Mouse (Mus musculus) kidney, embryonic 14.5 days (tissue): ENCODE data around the gene Ankrd9. TPM values are rescaled to one million over a fixed set of nuclear protein-coding genes. Genes with fewer than 3 reads are reported as not detected.
A peak's percentile ranks its signal among the peaks of the same experiment; 100 is the strongest.

Source experiments
- ATAC-seq: fragments of 200-750 bp; cut with Nextera tagmentation; 2 replicates; pipeline ENCODE4 v1.8.0; 2017; ENCODE audit warnings: moderate number of reproducible peaks, mild to moderate bottlenecking, moderate TSS enrichment, moderate library complexity; ENCODE audit not compliant: low FRiP score, low TSS enrichment
- H3K27ac ChIP-seq: fragments of 300-500 bp; sonication (generic); 2 replicates; pipeline ENCODE4 v1.5.1; 2014; ENCODE audit warnings: low read depth, mild to moderate bottlenecking, low read length, moderate library complexity, mixed read lengths
- H3K27me3 ChIP-seq: fragments of 300-500 bp; sonication (generic); 2 replicates; pipeline ENCODE4 v1.6.1; 2014; ENCODE audit warnings: mild to moderate bottlenecking, low read length; ENCODE audit not compliant: control insufficient read depth, insufficient read depth
- H3K36me3 ChIP-seq: fragments of 300-500 bp; sonication (generic); 2 replicates; pipeline ENCODE4 v1.6.1; 2014; ENCODE audit warnings: low read length, mixed read lengths; ENCODE audit not compliant: control insufficient read depth, insufficient read depth
- H3K4me1 ChIP-seq: fragments of 300-500 bp; sonication (generic); 2 replicates; pipeline ENCODE4 v1.6.1; 2014; ENCODE audit warnings: low read length, mixed read lengths; ENCODE audit not compliant: control insufficient read depth, insufficient read depth
- H3K4me2 ChIP-seq: fragments of 300-500 bp; sonication (generic); replicated peaks from 2 replicates; pipeline ENCODE4 v1.6.1; 2014; ENCODE audit warnings: low read depth, mild to moderate bottlenecking, low read length
- H3K4me3 ChIP-seq: fragments of 300-500 bp; sonication (generic); 2 replicates; pipeline ENCODE4 v1.5.1; 2014; ENCODE audit warnings: mild to moderate bottlenecking, low read length
- H3K9ac ChIP-seq: fragments of 300-500 bp; sonication (generic); 2 replicates; pipeline ENCODE4 v1.6.1; 2014; ENCODE audit warnings: low read depth, mild to moderate bottlenecking, low read length, moderate library complexity
- H3K9me3 ChIP-seq: fragments of 300-500 bp; sonication (generic); 2 replicates; pipeline ENCODE4 v1.6.1; 2016; ENCODE audit warnings: low read length; ENCODE audit not compliant: control insufficient read depth
- WGBS: fragments of 180-500 bp; shearing (Covaris S2); extraction: QIAGEN DNeasy Blood & Tissue Kit; methylation state at CpG from one replicate; pipeline ENCODE4 v1.1.7; 2014; 5-methylcytosine and 5-hydroxymethylcytosine counted together
- polyA plus RNA-seq: library from polyadenylated mRNA; unstranded; fragments of >200 nt; fragmentation: Nextera tagmentation; extraction: Ambion mirVana; gene quantifications from 2 replicates; pipeline ENCODE4 v1.2.1, GENCODE M21; 2014

Ankrd9 gene
- polyA plus RNA-seq, 1 experiment from 2014 or later = 12.4 TPM

DNA sequence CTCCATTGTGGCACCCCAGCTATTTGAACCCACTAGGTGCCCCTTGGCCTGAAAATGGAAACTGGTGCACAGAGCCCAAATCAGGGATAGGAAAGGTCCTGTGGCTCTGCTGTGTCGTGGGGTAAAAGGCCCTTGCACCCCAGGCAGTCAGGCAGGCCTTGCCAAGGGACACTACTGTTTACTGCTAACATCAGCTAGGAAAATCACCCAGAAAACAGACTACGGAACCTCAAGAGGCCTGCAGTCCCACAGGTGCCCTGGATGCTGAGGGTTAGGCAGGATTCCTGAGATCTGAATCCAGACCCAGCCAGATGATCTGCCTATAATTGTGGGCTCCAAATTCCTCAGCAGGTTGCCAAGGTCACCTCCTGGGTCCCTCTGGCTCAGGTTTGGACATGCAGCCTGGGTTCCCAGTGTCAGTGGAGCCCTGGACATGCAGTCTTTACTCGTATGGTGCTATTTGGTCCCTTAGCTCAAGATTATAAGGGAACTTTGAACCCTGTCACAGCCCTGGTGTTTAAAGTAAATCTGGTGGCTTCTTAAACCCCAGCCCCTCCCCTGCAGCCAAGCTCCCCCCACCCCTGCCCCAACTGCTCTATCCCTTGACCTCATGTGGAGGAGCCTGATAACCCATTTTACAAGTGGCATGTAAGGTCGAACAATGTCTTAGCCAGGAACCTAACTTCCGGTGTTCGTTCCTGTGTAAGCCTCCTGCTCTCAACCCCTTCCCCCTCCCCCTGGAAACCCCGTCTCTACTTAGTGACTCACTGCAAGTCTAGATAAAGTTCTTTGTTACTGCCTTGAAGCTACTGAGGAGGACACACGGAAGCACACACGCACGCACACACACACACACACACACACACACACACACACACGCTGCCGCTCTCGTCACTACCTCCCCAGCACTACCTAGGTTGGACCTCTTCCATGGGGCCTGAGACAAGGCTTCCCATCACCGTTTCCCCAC is 28.6 kb upstream of the Ankrd9 start:
- Histone ChIP-seq H3K27ac (no peak overlapping the region), H3K27me3 (no peaks in the 10 kb centered on the region), H3K4me3 (no peak overlapping the region), H3K4me1 (peaks cover 19% of the 10 kb centered on the region; the same call in 1 of the 2 replicates), H3K9ac (no peak overlapping the region), H3K4me2 (no peak overlapping the region), H3K9me3 (peaks cover 3% of the 10 kb centered on the region; the same call in 1 of the 2 replicates), H3K36me3 (no peaks in the 10 kb centered on the region)
- ATAC-seq = no peak
- WGBS = 67% methylated on average over 14 of the region's 14 CpGs

DNA sequence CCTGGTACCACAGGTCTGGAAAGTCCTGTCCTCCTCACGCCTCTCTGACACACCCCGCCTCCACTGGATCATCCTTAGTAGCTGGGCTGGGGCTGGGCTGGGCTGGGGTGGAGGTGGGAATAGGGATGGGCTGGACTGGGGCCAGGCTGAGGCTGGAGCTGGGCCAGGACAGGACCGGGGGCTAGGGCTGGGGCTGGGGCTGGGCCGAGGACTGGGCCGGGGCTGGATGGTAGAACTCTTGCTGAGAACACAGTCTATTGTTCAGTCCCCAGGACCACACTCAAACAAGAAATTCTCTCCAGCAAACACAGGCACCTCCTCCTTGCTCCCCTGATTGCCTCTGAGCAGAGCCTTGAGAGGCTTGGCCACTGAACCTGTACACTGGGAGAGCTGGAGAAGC is 27.5 kb upstream of the Ankrd9 start:
- WGBS = 73% methylated on average over 5 of the region's 5 CpGs
- no peak overlapping the region for H3K27ac ChIP-seq
- peaks cover 19% of the 10 kb centered on the region; the same call in 1 of the 2 replicates for H3K4me1 ChIP-seq
- ATAC-seq = 0 out of 2 replicates have a peak, but pooled peaks have one; percentile 37
- no peak overlapping the region for H3K4me2 ChIP-seq
- no peaks in the 10 kb centered on the region for H3K36me3 ChIP-seq
- H3K4me3 ChIP-seq = no peak overlapping the region
- H3K9ac ChIP-seq = no peak overlapping the region
- no peaks in the 10 kb centered on the region for H3K9me3 ChIP-seq
- no peaks in the 10 kb centered on the region for H3K27me3 ChIP-seq

DNA sequence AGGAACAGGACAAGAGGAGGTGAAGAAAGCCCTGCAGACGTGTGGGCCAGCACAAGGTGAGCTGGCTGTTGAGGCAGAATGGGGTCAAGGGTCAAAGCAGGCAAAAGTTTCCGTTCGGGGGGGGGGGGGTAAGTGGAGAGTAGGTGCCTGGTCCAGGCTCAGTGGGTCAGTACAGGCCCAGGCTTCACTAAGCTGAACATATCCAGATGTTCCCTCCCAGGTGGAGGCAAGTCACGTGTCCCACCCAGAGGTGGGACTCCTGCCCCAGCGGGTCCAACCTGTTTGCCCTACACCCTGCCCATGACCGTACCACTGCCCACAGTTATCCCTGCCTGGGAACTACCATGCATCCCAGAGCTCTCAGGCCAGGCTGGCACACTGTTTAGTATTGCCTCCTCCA is 27.0 kb upstream of the Ankrd9 start:
- Histone ChIP-seq H3K9me3 (no peaks in the 10 kb centered on the region), H3K9ac (no peak overlapping the region), H3K4me3 (no peak overlapping the region), H3K27me3 (no peaks in the 10 kb centered on the region), H3K4me2 (no peak overlapping the region), H3K4me1 (peaks cover 19% of the 10 kb centered on the region; the same call in 1 of the 2 replicates), H3K27ac (no peak overlapping the region), H3K36me3 (no peaks in the 10 kb centered on the region)
- no peak for ATAC-seq
- WGBS = 74% methylated on average over 6 of the region's 6 CpGs

DNA sequence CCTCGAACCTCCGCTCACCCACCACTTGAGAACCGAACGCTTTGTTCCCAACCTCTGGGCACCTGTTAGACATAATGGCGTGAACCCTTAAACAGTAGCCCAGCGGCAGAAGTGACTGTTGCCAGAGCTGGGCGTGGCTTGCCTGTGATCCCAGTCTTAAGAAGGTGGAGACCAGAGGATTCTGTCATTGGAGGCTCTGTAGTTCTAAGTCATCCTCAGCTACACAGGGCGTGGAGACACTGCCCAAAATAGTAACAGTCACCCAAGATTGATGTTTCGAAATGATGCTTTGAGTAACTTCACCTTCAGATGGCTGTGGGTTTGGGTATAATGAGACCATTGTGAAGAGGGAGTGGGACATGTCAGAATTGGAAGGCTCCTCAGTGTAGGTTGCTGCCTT is 25.3 kb upstream of the Ankrd9 start:
- Histone ChIP-seq H3K4me1 (peaks cover 19% of the 10 kb centered on the region; the same call in 1 of the 2 replicates), H3K36me3 (no peaks in the 10 kb centered on the region), H3K4me3 (no peak overlapping the region), H3K4me2 (no peak overlapping the region), H3K27me3 (no peaks in the 10 kb centered on the region), H3K9me3 (no peaks in the 10 kb centered on the region), H3K9ac (no peak overlapping the region), H3K27ac (no peak overlapping the region)
- 82% methylated on average over 9 of the region's 9 CpGs for WGBS
- ATAC-seq = no peak

DNA sequence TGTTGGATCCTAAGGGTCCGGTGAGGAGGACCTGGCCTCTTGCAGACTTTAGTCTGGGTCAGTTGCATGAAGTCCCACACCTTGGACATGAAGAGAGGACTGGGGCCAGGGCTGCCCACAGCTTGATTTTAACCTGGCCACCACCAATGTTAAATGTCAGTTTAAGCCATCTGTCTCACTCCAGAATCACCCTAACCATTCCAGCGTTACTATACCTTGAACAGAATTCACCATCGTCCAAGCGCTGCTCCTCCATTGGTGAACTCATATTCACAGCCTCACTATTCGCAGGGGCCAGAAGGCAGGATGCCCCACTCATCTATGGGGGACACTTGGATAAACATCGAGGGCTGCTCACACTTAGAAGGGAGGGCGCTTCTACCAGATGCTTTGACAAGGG is 22.1 kb upstream of the Ankrd9 start:
- Histone ChIP-seq H3K9me3 (peaks cover 8% of the 10 kb centered on the region; the same call in 1 of the 2 replicates), H3K9ac (no peak overlapping the region), H3K4me1 (no peaks in the 10 kb centered on the region), H3K4me2 (no peak overlapping the region), H3K4me3 (no peak overlapping the region), H3K27me3 (no peaks in the 10 kb centered on the region), H3K36me3 (no peaks in the 10 kb centered on the region), H3K27ac (no peak overlapping the region)
- no peak for ATAC-seq
- 92% methylated on average over 7 of the region's 7 CpGs for WGBS

DNA sequence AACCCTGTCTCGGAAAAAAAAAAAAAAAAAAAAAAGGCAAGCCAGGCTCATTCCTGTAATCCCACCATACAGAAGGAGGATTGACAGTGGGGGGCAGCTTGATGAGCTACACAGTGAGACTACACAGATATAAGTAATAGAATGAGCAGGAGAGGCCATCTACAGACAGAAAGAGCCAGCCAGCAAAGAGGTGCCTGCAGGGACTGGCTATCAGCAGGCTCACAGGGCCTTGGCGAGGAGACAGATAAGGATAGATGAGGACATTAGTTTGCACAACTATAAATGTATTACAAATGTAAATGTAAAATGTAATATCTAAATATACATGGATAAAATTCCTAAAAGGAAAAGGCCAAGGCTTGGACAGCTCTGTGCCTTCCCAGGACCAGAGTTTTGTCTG is 21.0 kb upstream of the Ankrd9 start:
- WGBS = 93% methylated on average over 2 of the region's 2 CpGs
- Histone ChIP-seq H3K4me3 (no peak overlapping the region), H3K36me3 (no peaks in the 10 kb centered on the region), H3K9me3 (peaks cover 8% of the 10 kb centered on the region; the same call in 1 of the 2 replicates), H3K9ac (no peak overlapping the region), H3K4me1 (no peaks in the 10 kb centered on the region), H3K27me3 (no peaks in the 10 kb centered on the region), H3K27ac (no peak overlapping the region), H3K4me2 (no peak overlapping the region)
- ATAC-seq = no peak

DNA sequence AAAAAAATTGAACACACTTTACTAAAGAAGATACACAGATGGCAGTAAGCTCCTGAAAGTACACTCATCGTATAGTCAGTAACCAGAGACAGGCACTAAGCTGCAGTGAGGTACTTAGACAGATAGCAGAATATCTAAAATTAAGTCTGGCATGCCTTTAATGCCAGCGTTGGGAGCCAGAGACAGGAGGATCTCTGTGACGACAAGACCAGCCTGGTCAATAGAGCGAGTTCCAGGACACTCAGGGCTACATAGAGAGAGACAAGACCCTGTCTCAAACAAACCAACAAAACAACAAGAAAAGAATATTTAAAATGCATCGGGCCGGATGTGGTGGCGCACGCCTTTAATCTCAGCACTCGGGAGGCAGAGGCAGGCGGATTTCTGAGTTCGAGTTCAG is 19.3 kb upstream of the Ankrd9 start:
- ATAC-seq = no peak
- Histone ChIP-seq H3K4me2 (no peak overlapping the region), H3K4me1 (no peaks in the 10 kb centered on the region), H3K27me3 (no peaks in the 10 kb centered on the region), H3K9me3 (peaks cover 8% of the 10 kb centered on the region; the same call in 1 of the 2 replicates), H3K9ac (no peak overlapping the region), H3K36me3 (no peaks in the 10 kb centered on the region), H3K27ac (no peak overlapping the region), H3K4me3 (no peak overlapping the region)
- WGBS = 94% methylated on average over 11 of the region's 11 CpGs

DNA sequence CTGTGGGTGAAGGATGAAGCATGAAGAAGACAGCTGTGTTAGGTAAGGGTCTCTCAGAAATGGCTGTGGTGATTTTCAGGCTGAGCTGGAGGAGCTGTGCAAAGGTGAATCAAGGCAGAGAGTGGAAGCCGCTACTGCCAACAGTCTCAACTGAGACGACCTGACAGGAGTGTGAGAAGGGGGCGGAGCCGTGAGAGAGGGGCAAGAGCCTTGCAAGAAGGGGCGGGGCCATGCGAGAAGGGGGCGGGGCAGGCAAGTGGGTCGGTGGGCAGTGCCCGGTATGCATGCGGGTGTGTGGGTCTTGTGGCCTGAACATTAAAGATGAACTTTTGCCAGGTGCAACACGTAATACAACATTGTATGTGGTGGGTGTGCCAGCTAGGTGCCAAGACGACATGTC is 15.8 kb upstream of the Ankrd9 start:
- Histone ChIP-seq H3K36me3 (no peaks in the 10 kb centered on the region), H3K9ac (no peak overlapping the region), H3K9me3 (peaks cover 8% of the 10 kb centered on the region; the same call in 1 of the 2 replicates), H3K4me2 (no peak overlapping the region), H3K4me3 (no peak overlapping the region), H3K4me1 (peaks cover 5% of the 10 kb centered on the region; the same call in 1 of the 2 replicates), H3K27me3 (no peaks in the 10 kb centered on the region), H3K27ac (no peak overlapping the region)
- ATAC-seq = no peak
- 36% methylated on average over 12 of the region's 12 CpGs for WGBS

DNA sequence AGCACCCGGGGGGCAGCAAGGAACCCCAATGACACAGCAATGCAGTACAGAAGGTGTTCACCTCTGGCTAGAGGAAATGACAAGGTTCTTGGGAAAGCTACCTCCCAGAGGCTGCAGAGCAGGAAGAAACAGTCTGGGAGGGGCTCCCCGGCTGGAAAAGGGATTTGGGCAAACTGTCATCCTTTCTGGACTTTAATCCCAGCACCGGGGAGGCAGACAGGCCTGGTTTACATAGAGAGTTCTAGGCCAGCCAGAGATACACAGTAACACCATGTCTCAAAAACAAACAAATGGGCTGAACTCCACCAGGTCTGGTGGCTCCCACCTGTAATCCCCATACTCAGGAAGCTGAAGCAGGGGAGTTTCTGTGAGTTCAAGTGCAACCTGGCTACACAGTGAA is 14.4 kb upstream of the Ankrd9 start:
- Histone ChIP-seq H3K27me3 (no peaks in the 10 kb centered on the region), H3K27ac (no peak overlapping the region), H3K36me3 (no peaks in the 10 kb centered on the region), H3K4me1 (peaks cover 5% of the 10 kb centered on the region; the same call in 1 of the 2 replicates), H3K9me3 (peaks cover 5% of the 10 kb centered on the region; the same call in 1 of the 2 replicates), H3K4me3 (no peak overlapping the region), H3K4me2 (no peak overlapping the region), H3K9ac (no peak overlapping the region)
- ATAC-seq = no peak
- 92% methylated on average over 3 of the region's 3 CpGs for WGBS
